Mouse (Mus musculus): ENCODE data around the gene Pld2. TPM values are rescaled to one million over a fixed set of nuclear protein-coding genes. Genes with fewer than 3 reads are reported as not detected.

The Pld2 gene
- 1 to 10 TPM; 2.3 to 4.0 TPM for total RNA-seq (2023)

GRCm38 (mm10) chr11:70539877-70540587 is at the start of gene Pld2:
Gene Pld2 (plus strand): TSS chr11:70540064.

GRCm38 (mm10) chr11:70504970-70505369 is 34.9 kb upstream of the Pld2 start, which contains the start of gene Tm4sf5:
Gene Tm4sf5 (plus strand): TSS chr11:70505244.

GRCm38 (mm10) chr11:70514288-70514687 is 25.6 kb upstream of the Pld2 start, which contains the start of gene Vmo1:
Gene Vmo1 (minus strand): TSS chr11:70514616.

GRCm38 (mm10) chr11:70518923-70519322 is 20.9 kb upstream of the Pld2 start, which contains the start of gene Gltpd2:
Gene Gltpd2 (plus strand): TSS chr11:70519196.

GRCm38 (mm10) chr11:70525184-70525678 is 14.6 kb upstream of the Pld2 start, which contains the start of gene Psmb6:
Gene Psmb6 (plus strand): TSS chr11:70525367.

GRCm38 (mm10) chr11:70532839-70533238 is 7.0 kb upstream of the Pld2 start, which contains the start of gene Gm40193:
Gene Gm40193 (minus strand): TSS chr11:70532939.

GRCm38 (mm10) chr11:70562287-70562994 is 22.6 kb downstream of the Pld2 start, which contains the start of gene Mink1:
Gene Mink1 (plus strand): TSS chr11:70562881.

Other genes with a start within 250 kb of the Pld2 start
- gene Alox12e, start 217.4 kb upstream of the Pld2 start, total RNA-seq (2023) = under 1 TPM; 0.35 to 0.62 TPM
- 10 to 100 TPM in 1 of 2 experiments, 1 to 10 TPM in 1; 6.2 to 13.0 TPM for gene Alox15, start 188.0 kb upstream of the Pld2 start, total RNA-seq (2023)
- 10 to 100 TPM; 15.8 to 16.2 TPM for gene Pelp1, start 130.0 kb upstream of the Pld2 start, total RNA-seq (2023)
- gene Arrb2, start 107.4 kb upstream of the Pld2 start, total RNA-seq (2023) = 100 to 1,000 TPM; 841 to 909 TPM
- 10 to 100 TPM; 23.3 to 28.4 TPM for gene Med11, start 88.1 kb upstream of the Pld2 start, total RNA-seq (2023)
- under 1 TPM; 0.16 to 0.44 TPM for gene Zmynd15, start 80.6 kb upstream of the Pld2 start, total RNA-seq (2023)
- 1 to 10 TPM; 1.5 to 1.9 TPM for gene Cxcl16, start 80.1 kb upstream of the Pld2 start, total RNA-seq (2023)
- gene Tm4sf5, start 34.8 kb upstream of the Pld2 start, total RNA-seq (2023) = not detected
- gene Vmo1, start 25.4 kb upstream of the Pld2 start, total RNA-seq (2023) = not detected
- not detected for gene Gltpd2, start 20.9 kb upstream of the Pld2 start, total RNA-seq (2023)
- 10 to 100 TPM; 91.6 to 92.5 TPM for gene Psmb6, start 14.7 kb upstream of the Pld2 start, total RNA-seq (2023)
- not detected for gene Gm40193, start 7.1 kb upstream of the Pld2 start, total RNA-seq (2023)
- 10 to 100 TPM; 31.6 to 35.9 TPM for gene Mink1, start 22.8 kb downstream of the Pld2 start, total RNA-seq (2023)
- gene 4930544D05Rik, start 75.8 kb downstream of the Pld2 start, total RNA-seq (2023) = not detected
- gene Chrne, start 79.2 kb downstream of the Pld2 start, total RNA-seq (2023) = not detected
- gene Gp1ba, start 99.1 kb downstream of the Pld2 start, total RNA-seq (2023) = 1 to 10 TPM; 1.1 to 1.3 TPM
- 100 to 1,000 TPM; 141 to 154 TPM for gene Rnf167, start 107.2 kb downstream of the Pld2 start, total RNA-seq (2023)
- 10 to 100 TPM; 80.5 to 86.2 TPM for gene Slc25a11, start 107.4 kb downstream of the Pld2 start, total RNA-seq (2023)
- gene Pfn1, start 114.6 kb downstream of the Pld2 start, total RNA-seq (2023) = 1,000 to 10,000 TPM; 2,042 to 2,066 TPM
- 10 to 100 TPM in 1 of 2 experiments, 1 to 10 TPM in 1; 7.2 to 10.3 TPM for gene Eno3, start 117.1 kb downstream of the Pld2 start, total RNA-seq (2023)
- gene Spag7, start 129.4 kb downstream of the Pld2 start, total RNA-seq (2023) = 10 to 100 TPM; 34.2 to 42.2 TPM
- gene Camta2, start 148.0 kb downstream of the Pld2 start, total RNA-seq (2023) = 10 to 100 TPM; 57.3 to 61.5 TPM
- not detected for gene Inca1, start 160.1 kb downstream of the Pld2 start, total RNA-seq (2023)
- 10 to 100 TPM; 26.3 to 33.0 TPM for gene Kif1c, start 160.5 kb downstream of the Pld2 start, total RNA-seq (2023)
- gene Zfp3, start 224.1 kb downstream of the Pld2 start, total RNA-seq (2023) = under 1 TPM; 0.77 to 0.89 TPM

Measured in neutrophil, adult 59 days (primary cell).